Mouse (Mus musculus): Measurements from ENCODE around the gene Bcl2l13. TPM values are rescaled to one million over a fixed set of nuclear protein-coding genes. Genes with fewer than 3 reads are reported as not detected.
"Not testable (repeated sequence)": the region's sequence is repeated elsewhere in the genome, so short reads cannot be mapped to it uniquely, and the experiment has no call there.

The Bcl2l13 gene
- polyA plus RNA-seq, 1 experiment from 2014 or later: 31.8 TPM

DNA sequence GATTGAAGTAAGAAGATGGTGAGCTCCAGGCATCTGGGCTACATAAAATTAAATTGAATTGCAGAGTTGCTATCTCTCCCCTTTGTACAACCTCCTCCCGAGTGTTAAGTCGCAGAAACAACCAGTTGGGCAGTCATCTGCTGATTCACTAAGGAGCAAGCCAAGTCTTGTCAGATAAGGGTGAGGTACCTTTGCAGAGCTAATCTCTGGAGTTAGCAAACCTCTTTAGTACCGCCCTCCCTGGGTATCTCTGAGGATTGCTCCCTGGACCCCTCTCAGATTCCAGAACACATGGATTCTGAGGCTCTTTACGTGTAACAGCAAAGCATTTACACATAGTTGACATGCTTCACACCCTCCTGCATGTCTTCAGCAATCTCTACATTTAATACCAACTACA, 3.9 kb upstream of the Bcl2l13 start:
- H3K9me3 ChIP-seq: no peaks in the 10 kb centered on the region

GRCm38 (mm10) chr6:120834766-120835321, 1.2 kb upstream of the Bcl2l13 start:
- Histone ChIP-seq H3K9ac (no peak overlapping the region), H3K27me3 (no peaks in the 10 kb centered on the region)
- 55% methylated on average over 4 of the region's 4 CpGs for WGBS

More for the DNA sequence above, 3.9 kb upstream of the Bcl2l13 start:
- peaks cover 3% of the 10 kb centered on the region; the same call in 1 of the 2 replicates for H3K4me1 ChIP-seq
- H3K27me3 ChIP-seq: no peaks in the 10 kb centered on the region
- ATAC-seq (ENCODE audit: borderline replicate concordance, extremely low read depth, low FRiP score, low TSS enrichment): no peak
- whole genome bisulfite sequencing: 61% methylated on average over 4 of the region's 4 CpGs
- H3K4me2 ChIP-seq: no peak overlapping the region
- H3K27ac ChIP-seq: no peak overlapping the region
- no peak overlapping the region for H3K9ac ChIP-seq
- H3K4me3 ChIP-seq: no peak overlapping the region
- no peaks in the 10 kb centered on the region for H3K36me3 ChIP-seq

GRCm38 (mm10) chr6:120836389-120837151, 558 bp downstream of the Bcl2l13 start:
- 2% methylated on average over 35 of the region's 37 CpGs for WGBS
- Histone ChIP-seq H3K9me3 (no peaks in the 10 kb centered on the region), H3K4me3 (peak overlapping the region; percentile 77), H3K4me2 (peak overlapping the region; percentile 64), H3K27ac (peak overlapping the region; percentile 90), H3K9ac (peak overlapping the region; percentile 96), H3K36me3 (no peaks in the 10 kb centered on the region), H3K27me3 (no peaks in the 10 kb centered on the region), H3K4me1 (peaks cover 5% of the 10 kb centered on the region; the same call in 1 of the 2 replicates)
- ATAC-seq (ENCODE audit: borderline replicate concordance, extremely low read depth, low FRiP score, low TSS enrichment): peak; percentile 76; the same call in 1 of the 2 replicates

More at GRCm38 (mm10) chr6:120834766-120835321, 1.2 kb upstream of the Bcl2l13 start:
- no peak for ATAC-seq (ENCODE audit: borderline replicate concordance, extremely low read depth, low FRiP score, low TSS enrichment)
- no peaks in the 10 kb centered on the region for H3K9me3 ChIP-seq
- H3K4me3 ChIP-seq: no peak overlapping the region
- H3K36me3 ChIP-seq: no peaks in the 10 kb centered on the region
- no peak overlapping the region for H3K4me2 ChIP-seq
- H3K4me1 ChIP-seq: peaks cover 5% of the 10 kb centered on the region; the same call in 1 of the 2 replicates
- no peak overlapping the region for H3K27ac ChIP-seq

DNA sequence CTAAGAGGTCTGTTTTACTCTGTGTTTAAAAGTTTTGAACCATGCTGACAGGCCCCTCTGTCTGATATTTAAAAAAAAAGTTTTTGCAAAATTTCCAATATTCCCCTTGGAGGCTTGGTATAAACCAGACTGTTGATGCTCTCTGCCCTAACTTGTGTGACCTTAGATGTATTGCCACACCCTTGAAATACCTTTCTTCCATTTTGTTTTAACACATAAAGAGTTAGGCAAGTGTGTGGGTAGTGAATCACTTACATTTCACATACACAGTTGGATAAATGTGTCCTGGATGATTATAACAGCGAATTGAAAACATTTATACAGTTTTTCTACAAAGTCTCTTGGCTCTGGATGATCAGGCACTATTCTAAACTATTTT, 1.1 kb downstream of the Bcl2l13 start:
- Histone ChIP-seq H3K36me3 (no peaks in the 10 kb centered on the region), H3K27ac (no peak overlapping the region), H3K4me1 (peaks cover 5% of the 10 kb centered on the region; the same call in 1 of the 2 replicates), H3K4me2 (peak overlapping the region; percentile 64), H3K4me3 (peak overlapping the region; percentile 77), H3K27me3 (no peaks in the 10 kb centered on the region), H3K9ac (peak overlapping the region; percentile 96), H3K9me3 (no peaks in the 10 kb centered on the region)
- 58% methylated on average over 1 of the region's 1 CpGs for WGBS
- ATAC-seq (ENCODE audit: borderline replicate concordance, extremely low read depth, low FRiP score, low TSS enrichment): no peak

- Histone ChIP-seq H3K4me1 (peaks cover 5% of the 10 kb centered on the region; the same call in 1 of the 2 replicates), H3K9ac (no peak overlapping the region; the same call in 1 of the 2 replicates), H3K36me3 (no peaks in the 10 kb centered on the region), H3K9me3 (no peaks in the 10 kb centered on the region), H3K4me3 (no peak overlapping the region), H3K27ac (no peak overlapping the region), H3K4me2 (no peak overlapping the region), H3K27me3 (no peaks in the 10 kb centered on the region)
- 93% methylated on average over 7 of the region's 7 CpGs for whole genome bisulfite sequencing
- no peak for ATAC-seq (ENCODE audit: borderline replicate concordance, extremely low read depth, low FRiP score, low TSS enrichment)
These were observed 4.2 kb downstream of the Bcl2l13 start for GRCm38 (mm10) chr6:120840258-120840657.

DNA sequence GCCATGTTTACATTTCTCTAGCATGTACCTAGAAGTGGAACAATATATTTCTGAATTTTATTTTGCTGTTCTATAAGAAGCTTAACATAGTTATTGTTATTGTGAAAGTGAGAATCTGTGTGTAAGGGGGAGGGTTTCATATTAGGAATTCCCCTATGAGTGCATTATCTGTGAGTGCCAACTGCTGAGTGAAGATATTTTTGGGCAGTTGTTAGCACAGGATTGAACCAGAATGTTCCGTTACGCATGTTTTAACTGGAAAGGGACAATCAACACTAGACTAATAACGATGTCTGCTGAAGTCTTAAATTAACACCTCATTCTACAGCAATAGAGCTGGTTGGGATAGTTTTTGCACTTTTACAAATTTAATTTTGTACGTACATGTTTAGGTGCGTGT, 5.7 kb downstream of the Bcl2l13 start:
- 86% methylated on average over 5 of the region's 5 CpGs for WGBS
- no peaks in the 10 kb centered on the region for H3K36me3 ChIP-seq
- H3K9ac ChIP-seq: no peak overlapping the region
- H3K4me1 ChIP-seq: peaks cover 5% of the 10 kb centered on the region; the same call in 1 of the 2 replicates
- H3K4me2 ChIP-seq: no peak overlapping the region
- H3K27me3 ChIP-seq: no peaks in the 10 kb centered on the region
- no peak for ATAC-seq (ENCODE audit: borderline replicate concordance, extremely low read depth, low FRiP score, low TSS enrichment)
- no peak overlapping the region for H3K27ac ChIP-seq
- H3K4me3 ChIP-seq: no peak overlapping the region
- no peaks in the 10 kb centered on the region for H3K9me3 ChIP-seq

GRCm38 (mm10) chr6:120850720-120851119, 14.7 kb downstream of the Bcl2l13 start:
- not testable (repeated sequence) for ATAC-seq (ENCODE audit: borderline replicate concordance, extremely low read depth, low FRiP score, low TSS enrichment)

GRCm38 (mm10) chr6:120854413-120854812, 18.4 kb downstream of the Bcl2l13 start:
- Histone ChIP-seq H3K4me1 (no peaks in the 10 kb centered on the region), H3K4me3 (no peak overlapping the region), H3K36me3 (peaks cover 19% of the 10 kb centered on the region), H3K27me3 (no peaks in the 10 kb centered on the region), H3K27ac (no peak overlapping the region), H3K9me3 (no peaks in the 10 kb centered on the region), H3K4me2 (no peak overlapping the region), H3K9ac (no peak overlapping the region)
- 61% methylated on average over 10 of the region's 10 CpGs for WGBS
- ATAC-seq (ENCODE audit: borderline replicate concordance, extremely low read depth, low FRiP score, low TSS enrichment): no peak

More at GRCm38 (mm10) chr6:120850720-120851119, 14.7 kb downstream of the Bcl2l13 start:
- H3K4me3 ChIP-seq, H3K27me3 ChIP-seq, H3K9me3 ChIP-seq, H3K27ac ChIP-seq, H3K4me1 ChIP-seq, H3K4me2 ChIP-seq, H3K9ac ChIP-seq: not testable (repeated sequence)
- peaks cover 25% of the 10 kb centered on the region for H3K36me3 ChIP-seq

DNA sequence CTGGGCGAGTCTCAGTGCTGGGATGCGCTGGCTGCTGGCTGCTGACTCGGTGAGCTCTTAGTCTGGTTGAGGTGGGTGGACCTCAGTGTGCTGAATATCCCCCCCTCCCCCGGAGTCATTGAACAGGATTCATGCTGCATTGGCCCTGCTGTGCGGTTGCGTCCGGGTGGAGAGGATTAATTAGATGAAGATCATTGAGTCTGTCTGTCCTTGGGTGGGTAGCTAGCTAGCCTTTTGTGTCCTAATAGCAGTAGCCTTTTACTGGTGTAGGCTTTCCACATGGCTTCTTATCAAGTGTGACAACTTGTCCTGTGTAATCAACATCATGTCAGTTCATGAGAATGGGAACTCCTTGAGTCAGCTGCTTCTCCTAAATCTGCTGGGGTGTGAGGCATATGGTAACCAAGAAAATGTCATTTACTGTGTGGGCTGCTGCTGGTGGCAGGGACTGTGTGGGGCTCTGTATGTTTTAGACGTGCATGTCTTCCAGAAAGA, 22.3 kb downstream of the Bcl2l13 start:
- no peak overlapping the region for H3K4me2 ChIP-seq
- H3K9ac ChIP-seq: no peak overlapping the region
- H3K27ac ChIP-seq: no peak overlapping the region
- 80% methylated on average over 8 of the region's 8 CpGs for WGBS
- no peaks in the 10 kb centered on the region for H3K4me1 ChIP-seq
- ATAC-seq (ENCODE audit: borderline replicate concordance, extremely low read depth, low FRiP score, low TSS enrichment): peak; percentile 35; the same call in 1 of the 2 replicates
- H3K9me3 ChIP-seq: no peaks in the 10 kb centered on the region
- peaks cover 17% of the 10 kb centered on the region for H3K36me3 ChIP-seq
- no peak overlapping the region for H3K4me3 ChIP-seq
- H3K27me3 ChIP-seq: no peaks in the 10 kb centered on the region

DNA sequence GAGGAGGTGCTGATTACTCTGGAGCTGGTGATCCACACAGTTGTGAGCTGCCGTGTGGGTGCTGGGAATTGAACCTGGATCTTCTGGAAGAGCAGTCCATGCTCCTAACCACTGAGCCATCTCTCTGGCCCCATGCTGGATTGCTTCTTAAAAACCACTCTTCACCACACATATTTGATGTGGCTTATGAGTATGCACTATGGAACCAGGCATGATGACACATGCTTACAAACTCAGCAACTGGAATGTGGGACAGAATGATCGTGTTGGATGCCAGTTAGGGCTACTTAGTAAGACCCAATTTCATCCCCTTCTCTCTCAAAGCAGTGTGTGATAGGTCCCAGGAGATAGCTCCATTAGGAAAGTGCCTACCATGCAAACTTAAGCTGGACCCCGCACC, 24.1 kb downstream of the Bcl2l13 start:
- H3K4me3 ChIP-seq: no peak overlapping the region
- 92% methylated on average over 3 of the region's 3 CpGs for WGBS
- peaks cover 12% of the 10 kb centered on the region; the same call in 1 of the 2 replicates for H3K36me3 ChIP-seq
- no peak overlapping the region for H3K4me2 ChIP-seq
- no peaks in the 10 kb centered on the region for H3K9me3 ChIP-seq
- no peaks in the 10 kb centered on the region for H3K27me3 ChIP-seq
- no peak for ATAC-seq (ENCODE audit: borderline replicate concordance, extremely low read depth, low FRiP score, low TSS enrichment)
- H3K9ac ChIP-seq: no peak overlapping the region
- no peak overlapping the region for H3K27ac ChIP-seq
- H3K4me1 ChIP-seq: no peaks in the 10 kb centered on the region

DNA sequence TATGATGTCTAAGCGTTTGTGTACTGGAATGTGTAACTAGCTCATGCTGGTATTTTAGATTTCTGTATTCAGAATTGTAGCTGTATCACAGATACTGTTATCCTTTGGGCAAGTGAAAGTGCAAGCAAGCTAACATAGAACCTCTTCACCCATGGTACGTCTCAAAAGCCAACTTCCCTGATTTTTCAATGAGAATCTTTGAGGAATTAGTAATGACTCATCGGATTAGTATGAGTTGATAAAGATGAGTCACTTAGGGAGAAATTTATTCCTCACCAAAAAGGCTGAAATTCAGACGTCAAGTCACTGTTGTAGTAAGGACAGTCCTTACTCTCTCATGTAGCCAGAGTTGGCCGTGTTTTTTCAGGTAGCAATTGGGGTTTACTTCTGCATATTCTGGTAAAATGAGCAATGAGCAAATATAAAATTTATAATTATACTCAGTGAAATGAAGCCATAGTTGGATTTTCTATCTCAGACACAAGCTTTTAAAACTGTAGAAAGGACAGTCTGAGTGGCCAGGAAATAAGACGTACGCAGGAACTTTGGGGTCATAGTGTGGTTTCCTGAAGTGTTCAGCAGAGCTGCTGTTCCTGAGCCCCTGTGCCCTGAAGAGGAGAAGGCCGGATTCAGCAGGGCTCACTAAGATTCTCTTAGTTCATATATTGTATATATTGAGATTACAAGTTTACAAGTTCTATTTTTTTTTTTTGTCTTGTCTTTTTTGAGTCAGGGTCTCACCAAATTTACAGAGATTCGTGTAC, 30.2 kb downstream of the Bcl2l13 start:
- Histone ChIP-seq H3K4me3 (no peak overlapping the region), H3K4me1 (no peaks in the 10 kb centered on the region), H3K4me2 (no peak overlapping the region), H3K9me3 (no peaks in the 10 kb centered on the region), H3K27me3 (no peaks in the 10 kb centered on the region), H3K27ac (no peak overlapping the region), H3K9ac (no peak overlapping the region), H3K36me3 (peaks cover 9% of the 10 kb centered on the region; the same call in 1 of the 2 replicates)
- no peak for ATAC-seq (ENCODE audit: borderline replicate concordance, extremely low read depth, low FRiP score, low TSS enrichment)
- WGBS: 73% methylated on average over 9 of the region's 9 CpGs
